Mouse (Mus musculus) cerebellum, adult 9-11 months (tissue): ENCODE data around the gene Tmcc3.

Experiments
- DNase-seq: peaks from one replicate; pipeline ENCODE4 v3.0.0; 2022

Tmcc3 gene

GRCm38 (mm10) chr10:94477366-94478225 lies 165.8 kb downstream of the Tmcc3 start:
- no peak for DNase-seq

GRCm38 (mm10) chr10:94479646-94480045 lies 167.9 kb downstream of the Tmcc3 start:
- DNase-seq = no peak

GRCm38 (mm10) chr10:94480380-94481101 lies 168.8 kb downstream of the Tmcc3 start:
- DNase-seq = peak; percentile 76

GRCm38 (mm10) chr10:94481613-94482012 lies 169.9 kb downstream of the Tmcc3 start:
- DNase-seq = no peak

GRCm38 (mm10) chr10:94486179-94486578 lies 174.4 kb downstream of the Tmcc3 start:
- DNase-seq = no peak

GRCm38 (mm10) chr10:94489509-94489908 lies 177.8 kb downstream of the Tmcc3 start:
- DNase-seq = no peak

- DNase-seq = no peak
Measured at GRCm38 (mm10) chr10:94491006-94491405, 179.3 kb downstream of the Tmcc3 start.

GRCm38 (mm10) chr10:94494403-94494846 lies 182.7 kb downstream of the Tmcc3 start:
- DNase-seq = peak; percentile 11

GRCm38 (mm10) chr10:94495496-94496235 lies 183.9 kb downstream of the Tmcc3 start:
- no peak for DNase-seq

GRCm38 (mm10) chr10:94496826-94497440 lies 185.2 kb downstream of the Tmcc3 start:
- DNase-seq = no peak

GRCm38 (mm10) chr10:94500210-94500876 lies 188.6 kb downstream of the Tmcc3 start:
- DNase-seq = no peak

- no peak for DNase-seq
Measured at GRCm38 (mm10) chr10:94500877-94501273, 189.1 kb downstream of the Tmcc3 start.

GRCm38 (mm10) chr10:94501796-94502195 lies 190.0 kb downstream of the Tmcc3 start:
- no peak for DNase-seq

- DNase-seq = no peak
Measured at GRCm38 (mm10) chr10:94505248-94505772, 193.6 kb downstream of the Tmcc3 start.

- no peak for DNase-seq
Measured at GRCm38 (mm10) chr10:94508863-94509262, 197.1 kb downstream of the Tmcc3 start.

GRCm38 (mm10) chr10:94512771-94513170 lies 201.0 kb downstream of the Tmcc3 start:
- DNase-seq = no peak

- no peak for DNase-seq
Measured at GRCm38 (mm10) chr10:94514091-94514505, 202.3 kb downstream of the Tmcc3 start.

- DNase-seq = peak; percentile 30
Measured at GRCm38 (mm10) chr10:94514506-94515178, 202.9 kb downstream of the Tmcc3 start.

GRCm38 (mm10) chr10:94515179-94515545 lies 203.4 kb downstream of the Tmcc3 start:
- no peak for DNase-seq

- DNase-seq = no peak
Measured at GRCm38 (mm10) chr10:94515583-94515982, 203.8 kb downstream of the Tmcc3 start.

GRCm38 (mm10) chr10:94519887-94520286 lies 208.1 kb downstream of the Tmcc3 start:
- no peak for DNase-seq
